Mouse (Mus musculus) liver, embryonic 14.5 days (tissue): ENCODE data around the gene Gpr37l1. TPM values are rescaled to one million over a fixed set of nuclear protein-coding genes. Genes with fewer than 3 reads are reported as not detected.

Source experiments
- ATAC-seq: fragments of 200-750 bp; cut with Nextera tagmentation; 2 replicates; pipeline ENCODE4 v1.8.0; 2017; ENCODE audit warnings: moderate number of reproducible peaks, mild to moderate bottlenecking, moderate library complexity; ENCODE audit not compliant: insufficient read depth
- DNase-seq, 3 experiments: peaks; one replicate each; pipeline ENCODE4 v3.0.0-alpha.2; 2012 to 2013; ENCODE audit warnings: low read depth in 3 of 3, low spot score in 3 of 3
- H3K27ac ChIP-seq: fragments of 300-500 bp; sonication (generic); 2 replicates; pipeline ENCODE4 v1.5.1; 2014; ENCODE audit warnings: moderate library complexity, mild to moderate bottlenecking, control low read depth, inconsistent platforms
- H3K27me3 ChIP-seq: fragments of 300-500 bp; sonication (generic); 2 replicates; pipeline ENCODE4 v1.6.1; 2014; ENCODE audit warnings: mild to moderate bottlenecking, low read length, moderate library complexity; ENCODE audit not compliant: control insufficient read depth, insufficient read depth
- H3K36me3 ChIP-seq: fragments of 300-500 bp; sonication (generic); replicated peaks from 2 replicates; pipeline ENCODE4 v1.6.1; 2014; ENCODE audit warnings: low read depth; ENCODE audit not compliant: control insufficient read depth, insufficient read depth
- H3K4me1 ChIP-seq, 2 experiments: fragments of 200-500 bp in 1 of 2; fragments of 300-500 bp in 1 of 2; sonication (generic) in 1 of 2; replicated peaks; 2 replicates each; pipeline ENCODE4 v1.6.1; 2012 to 2014; ENCODE audit warnings: antibody characterized with exemption in 1 of 2, inconsistent platforms in 1 of 2, low read length in 1 of 2; ENCODE audit not compliant: control insufficient read depth in 2 of 2, insufficient read depth in 2 of 2
- H3K4me2 ChIP-seq: fragments of 300-500 bp; sonication (generic); 2 replicates; pipeline ENCODE4 v1.6.1; 2014; ENCODE audit warnings: low read depth, mild to moderate bottlenecking, control low read depth, moderate library complexity
- H3K4me3 ChIP-seq, 2 experiments: fragments of 200-500 bp in 1 of 2; fragments of 300-500 bp in 1 of 2; sonication (generic) in 1 of 2; 2 replicates each; pipeline ENCODE4 v1.5.1; 2012 to 2014; ENCODE audit warnings: low read depth in 2 of 2, low read length in 2 of 2, mild to moderate bottlenecking in 2 of 2, control low read depth in 1 of 2, inconsistent platforms in 1 of 2, moderate library complexity in 1 of 2; ENCODE audit not compliant: insufficient read depth in 1 of 2
- H3K9ac ChIP-seq: fragments of 300-500 bp; sonication (generic); replicated peaks from 2 replicates; pipeline ENCODE4 v1.6.1; 2014; ENCODE audit warnings: mild to moderate bottlenecking, control low read depth, moderate library complexity
- H3K9me3 ChIP-seq: fragments of 300-500 bp; sonication (generic); 2 replicates; pipeline ENCODE4 v1.6.1; 2016; ENCODE audit warnings: low read length, mixed read lengths; ENCODE audit not compliant: control insufficient read depth
- CTCF ChIP-seq: IDR thresholded peaks from 2 replicates; pipeline ENCODE4 v1.5.1; 2016; ENCODE audit warnings: antibody characterized with exemption, low read depth, control low read depth
- EP300 ChIP-seq: IDR thresholded peaks from 2 replicates; pipeline ENCODE4 v1.6.1; 2016; ENCODE audit warnings: antibody characterized with exemption, low read depth
- WGBS: fragments of 180-500 bp; shearing (Covaris S2); extraction: QIAGEN DNeasy Blood & Tissue Kit; methylation state at CpG from one replicate; pipeline ENCODE4 v1.1.7; 2014; ENCODE audit not compliant: insufficient replicate concordance; 5-methylcytosine and 5-hydroxymethylcytosine counted together
- polyA plus RNA-seq, 2 experiments: library from polyadenylated mRNA; depleted of rRNA in 1 of 2; stranded (reverse) in 1 of 2; unstranded in 1 of 2; fragments of >200 nt; fragmentation: Nextera tagmentation in 1 of 2; extraction: Ambion mirVana in 1 of 2; gene quantifications; 2 replicates each; pipeline versions ENCODE4 v1.2.1 to v1.2.3; 2012 to 2014

Gpr37l1 gene
- polyA plus RNA-seq, 2 experiments = 0.01 TPM; not detected in 1

GRCm38 (mm10) chr1:135186427-135186826 lies 18.9 kb upstream of the Gpr37l1 start:
- H3K4me1 ChIP-seq = no peaks in the 10 kb centered on the region
- no peaks in the 10 kb centered on the region for H3K9me3 ChIP-seq
- no peak overlapping the region for H3K9ac ChIP-seq
- no peaks in the 10 kb centered on the region for H3K36me3 ChIP-seq
- ATAC-seq (no peak), DNase-seq (no peak)
- no peaks in the 10 kb centered on the region for H3K27me3 ChIP-seq
- no peak overlapping the region for H3K4me2 ChIP-seq
- TF ChIP-seq CTCF (no peak), EP300 (no peak)
- 34% methylated on average over 8 of the region's 8 CpGs for WGBS
- no peak overlapping the region for H3K27ac ChIP-seq
- no peak overlapping the region for H3K4me3 ChIP-seq

DNA sequence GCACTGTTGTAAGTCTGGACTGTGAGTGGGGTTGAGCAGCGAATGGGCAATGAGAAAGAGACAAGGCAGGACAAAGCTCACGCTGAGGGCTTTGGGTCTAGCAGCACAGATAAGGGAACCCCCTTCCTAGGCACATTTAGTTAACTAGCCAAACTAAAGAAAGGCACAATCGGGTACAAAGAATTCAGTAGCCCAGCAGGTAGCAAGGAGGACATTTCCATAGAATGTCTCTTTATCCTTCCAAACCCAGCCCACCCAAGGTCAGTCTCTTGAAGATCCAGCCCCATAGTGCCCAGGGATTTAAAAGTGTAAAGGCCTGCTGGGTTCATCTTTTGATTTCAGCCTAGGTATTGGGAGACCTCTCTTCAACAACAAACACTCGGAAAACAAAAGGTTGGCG lies 18.5 kb upstream of the Gpr37l1 start:
- Histone ChIP-seq H3K27ac (no peak overlapping the region), H3K27me3 (no peaks in the 10 kb centered on the region), H3K36me3 (no peaks in the 10 kb centered on the region), H3K9me3 (no peaks in the 10 kb centered on the region), H3K4me2 (no peak overlapping the region), H3K4me3 (no peak overlapping the region), H3K4me1 (no peaks in the 10 kb centered on the region), H3K9ac (no peak overlapping the region)
- TF ChIP-seq EP300 (no peak), CTCF (no peak)
- ATAC-seq (no peak), DNase-seq (no peak)
- 40% methylated on average over 5 of the region's 5 CpGs for WGBS

DNA sequence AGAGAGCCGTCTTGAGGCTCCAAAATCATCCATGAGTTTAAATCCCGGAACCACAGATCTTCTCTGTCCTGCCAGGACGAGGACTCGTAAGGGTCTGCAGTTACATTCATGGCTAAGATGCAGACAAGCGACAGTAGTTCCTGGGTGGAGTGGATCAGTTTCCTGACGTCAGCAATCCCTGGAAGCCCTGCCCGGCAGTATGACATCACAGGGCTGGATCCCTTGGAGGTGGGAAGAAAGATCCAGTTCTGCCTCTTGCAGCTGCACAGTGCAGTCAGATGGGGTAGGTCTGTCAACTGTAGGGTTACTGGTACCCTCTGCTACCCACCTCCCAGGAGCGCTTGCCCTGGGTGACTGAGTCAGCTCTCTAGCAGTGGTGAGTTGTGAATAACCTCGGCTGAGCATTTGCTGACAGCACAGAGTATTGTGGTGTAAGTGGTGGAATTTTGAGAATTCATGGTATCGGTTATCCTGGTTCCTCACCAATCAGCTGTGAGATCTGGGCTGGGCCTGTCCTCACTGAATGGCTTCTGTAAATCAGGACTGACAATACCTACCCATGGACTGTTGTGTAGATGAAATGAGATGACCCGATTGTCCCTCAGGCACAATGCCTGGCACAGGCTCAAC lies 16.6 kb upstream of the Gpr37l1 start:
- DNase-seq (no peak), ATAC-seq (no peak)
- Histone ChIP-seq H3K4me1 (no peaks in the 10 kb centered on the region), H3K36me3 (no peaks in the 10 kb centered on the region), H3K9me3 (no peaks in the 10 kb centered on the region), H3K27ac (no peak overlapping the region), H3K9ac (no peak overlapping the region), H3K4me2 (no peak overlapping the region), H3K4me3 (no peak overlapping the region), H3K27me3 (no peaks in the 10 kb centered on the region)
- WGBS = 59% methylated on average over 11 of the region's 11 CpGs
- no peak for TF ChIP-seq EP300
- no peak for TF ChIP-seq CTCF

DNA sequence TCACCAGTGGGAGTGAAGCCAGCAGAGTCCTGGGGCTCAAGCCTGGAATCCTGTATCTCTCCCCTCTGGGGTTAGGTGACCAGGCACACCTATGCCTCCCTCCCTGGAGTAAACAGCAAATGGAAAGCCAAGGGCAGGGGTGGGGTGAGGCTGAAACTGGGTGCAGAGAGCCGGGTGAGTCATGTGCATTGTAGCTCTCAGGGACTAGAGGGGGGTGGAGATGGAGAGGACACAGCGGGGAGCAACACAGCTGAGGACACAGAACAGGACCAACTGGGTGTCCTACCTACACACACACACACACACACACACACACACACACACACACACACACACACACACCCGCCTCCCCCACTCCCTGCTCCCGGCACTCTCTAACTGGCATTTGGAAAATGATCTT lies 16.0 kb upstream of the Gpr37l1 start:
- no peak for ATAC-seq
- no peaks in the 10 kb centered on the region for H3K4me1 ChIP-seq
- whole genome bisulfite sequencing = 57% methylated on average over 4 of the region's 4 CpGs
- DNase-seq = no peak
- H3K9ac ChIP-seq = no peak overlapping the region
- H3K27me3 ChIP-seq = no peaks in the 10 kb centered on the region
- no peak for TF ChIP-seq EP300
- TF ChIP-seq CTCF = no peak
- H3K36me3 ChIP-seq = no peaks in the 10 kb centered on the region
- no peak overlapping the region for H3K4me3 ChIP-seq
- H3K4me2 ChIP-seq = no peak overlapping the region
- no peak overlapping the region for H3K27ac ChIP-seq
- H3K9me3 ChIP-seq = no peaks in the 10 kb centered on the region

DNA sequence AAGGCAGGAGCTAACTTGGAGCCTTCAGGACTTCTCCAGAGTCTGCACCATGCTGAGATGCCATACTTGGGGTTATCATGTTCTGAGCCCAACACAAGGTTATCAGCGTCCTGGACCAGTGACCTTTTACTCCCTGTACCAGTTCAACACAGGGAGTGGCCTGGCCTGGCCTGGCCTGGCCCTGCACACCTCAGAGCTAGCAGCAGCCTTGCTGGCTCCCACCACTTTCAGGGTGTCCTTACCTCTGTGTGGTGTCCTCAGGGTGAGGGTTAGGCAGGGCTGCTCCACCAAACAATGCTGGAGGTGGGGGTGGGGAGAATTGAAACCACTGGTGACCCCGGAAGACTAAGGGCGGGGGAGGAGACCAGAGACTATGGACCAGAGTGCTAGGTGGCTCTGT lies 15.5 kb upstream of the Gpr37l1 start:
- H3K9me3 ChIP-seq = no peaks in the 10 kb centered on the region
- H3K27ac ChIP-seq = no peak overlapping the region
- H3K27me3 ChIP-seq = no peaks in the 10 kb centered on the region
- WGBS = 35% methylated on average over 3 of the region's 3 CpGs
- no peak overlapping the region for H3K9ac ChIP-seq
- no peaks in the 10 kb centered on the region for H3K36me3 ChIP-seq
- H3K4me3 ChIP-seq = no peak overlapping the region
- no peaks in the 10 kb centered on the region for H3K4me1 ChIP-seq
- DNase-seq (no peak), ATAC-seq (no peak)
- no peak overlapping the region for H3K4me2 ChIP-seq
- TF ChIP-seq EP300 = no peak
- no peak for TF ChIP-seq CTCF
